Mouse (Mus musculus) inflammation-experienced regulatory T-cells (primary cell): ENCODE data around the gene Gm11232. TPM values are rescaled to one million over a fixed set of nuclear protein-coding genes. Genes with fewer than 3 reads are reported as not detected.

Experiments
- polyA plus RNA-seq, 2 experiments: library from polyadenylated mRNA; unstranded; fragments of 100-300 nt; shearing (Covaris generic); gene quantifications; one replicate each; pipeline ENCODE4 v1.2.1; 2017

The Gm11232 gene
- not detected for polyA plus RNA-seq

DNA sequence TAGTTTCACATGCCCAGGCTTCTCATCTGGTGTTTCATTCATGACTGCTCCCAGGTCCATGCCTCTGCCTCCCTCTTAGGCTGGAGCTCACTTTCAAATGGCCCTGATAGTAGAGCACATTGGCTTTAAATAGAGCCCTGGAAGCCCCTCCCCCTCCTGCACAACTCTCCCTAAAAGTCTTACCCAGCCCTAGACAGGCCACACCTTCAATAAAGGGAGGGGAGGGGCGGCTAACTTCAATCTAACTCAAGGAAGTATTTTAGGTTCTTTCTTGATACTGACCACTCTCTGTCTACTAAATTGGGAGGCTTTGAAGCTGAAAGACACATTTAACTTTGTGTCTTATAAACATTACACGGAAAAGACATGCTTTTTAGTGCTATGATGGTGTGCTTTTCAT lies at the start of gene Gm11232:
Gm11232 (minus strand) TSS at position 101 of the 400 bp plus-strand sequence.

